Mouse (Mus musculus) kidney, adult 2 months (tissue): ENCODE results near the gene Prrt1.

ENCODE experiments used
- CTCF ChIP-seq: fragments of 200-500 bp; conservative IDR thresholded peaks from 2 replicates; pipeline ENCODE4 v1.5.1; 2011; ENCODE audit warnings: low read depth, mild to moderate bottlenecking, control low read depth, low read length, moderate library complexity, mixed read lengths; ENCODE audit not compliant: insufficient read depth, insufficient read length
- POLR2A ChIP-seq: fragments of 200-500 bp; IDR thresholded peaks from one replicate; pipeline ENCODE4 v1.6.1; 2011; ENCODE audit warnings: low read depth, low read length, control low read depth

GRCm38 (mm10) chr17:34626062-34626772 lies 3.1 kb upstream of the Prrt1 start:
- TF ChIP-seq POLR2A (no peak), CTCF (no peak)
